Mouse (Mus musculus) liver, postnatal 0 days (tissue): ENCODE data around the gene Stat5b. TPM values are rescaled to one million over a fixed set of nuclear protein-coding genes. Genes with fewer than 3 reads are reported as not detected.

ENCODE experiments used
- ATAC-seq: fragments of 200-750 bp; cut with Nextera tagmentation; 2 replicates; pipeline ENCODE4 v1.8.0; 2017; ENCODE audit warnings: mild to moderate bottlenecking, moderate library complexity
- DNase-seq: peaks from one replicate; pipeline ENCODE4 v3.0.0-alpha.2; 2016
- H3K27ac ChIP-seq: fragments of 300-500 bp; sonication (generic); 2 replicates; pipeline ENCODE4 v1.5.1; 2014; ENCODE audit warnings: antibody characterized with exemption, moderate library complexity, mild to moderate bottlenecking, low read depth
- H3K27me3 ChIP-seq: fragments of 300-500 bp; sonication (generic); 2 replicates; pipeline ENCODE4 v1.6.1; 2014; ENCODE audit warnings: low read length, control low read depth, mixed read lengths; ENCODE audit not compliant: insufficient read depth
- H3K36me3 ChIP-seq: fragments of 300-500 bp; sonication (generic); replicated peaks from 2 replicates; pipeline ENCODE4 v1.6.1; 2014; ENCODE audit warnings: mild to moderate bottlenecking, control low read depth, low read length, moderate library complexity, mixed read lengths; ENCODE audit not compliant: insufficient read depth
- H3K4me1 ChIP-seq: fragments of 300-500 bp; sonication (generic); 2 replicates; pipeline ENCODE4 v1.6.1; 2014; ENCODE audit warnings: antibody characterized with exemption, mild to moderate bottlenecking, control low read depth; ENCODE audit not compliant: insufficient read depth
- H3K4me2 ChIP-seq: fragments of 300-500 bp; sonication (generic); 2 replicates; pipeline ENCODE4 v1.6.1; 2014; ENCODE audit warnings: low read depth, mild to moderate bottlenecking, low read length, moderate library complexity, mixed read lengths
- H3K4me3 ChIP-seq: fragments of 300-500 bp; sonication (generic); 2 replicates; pipeline ENCODE4 v1.5.1; 2014; ENCODE audit warnings: low read depth, low read length
- H3K9ac ChIP-seq: fragments of 300-500 bp; sonication (generic); replicated peaks from 2 replicates; pipeline ENCODE4 v1.6.1; 2014; ENCODE audit warnings: mild to moderate bottlenecking, moderate library complexity
- H3K9me3 ChIP-seq: fragments of 300-500 bp; sonication (generic); 2 replicates; pipeline ENCODE4 v1.6.1; 2016; ENCODE audit warnings: mild to moderate bottlenecking, control low read depth, low read length, mixed read lengths
- CTCF ChIP-seq: sonication (generic); IDR thresholded peaks from 2 replicates; pipeline ENCODE4 v1.5.1; 2016; ENCODE audit warnings: antibody characterized with exemption, low read depth
- EP300 ChIP-seq: IDR thresholded peaks from 2 replicates; pipeline ENCODE4 v1.6.1; 2016; ENCODE audit warnings: antibody characterized with exemption, low read depth, mild to moderate bottlenecking
- WGBS: fragments of 180-500 bp; shearing (Covaris S2); extraction: QIAGEN DNeasy Blood & Tissue Kit; methylation state at CpG from one replicate; pipeline ENCODE4 v1.1.7; 2014; ENCODE audit not compliant: insufficient replicate concordance; 5-methylcytosine and 5-hydroxymethylcytosine counted together
- polyA plus RNA-seq: library from polyadenylated mRNA; unstranded; fragments of >200 nt; fragmentation: Nextera tagmentation; extraction: Ambion mirVana; gene quantifications from 2 replicates; pipeline ENCODE4 v1.2.1, GENCODE M21; 2015

Stat5b gene
- polyA plus RNA-seq, 1 experiment from 2014 or later = 15.4 TPM

- peak overlapping the region; percentile 45; the same call in 1 of the 2 replicates for H3K4me2 ChIP-seq
- H3K9ac ChIP-seq = no peak overlapping the region
- 17% methylated on average over 9 of the region's 9 CpGs for WGBS
Observed at GRCm38 (mm10) chr11:100893482-100893881, 43.0 kb upstream of the Stat5b start.

GRCm38 (mm10) chr11:100892435-100892834 lies 41.9 kb upstream of the Stat5b start:
- Histone ChIP-seq H3K27me3 (no peaks in the 10 kb centered on the region), H3K9me3 (no peaks in the 10 kb centered on the region), H3K4me1 (peaks cover 14% of the 10 kb centered on the region), H3K4me3 (no peak overlapping the region), H3K27ac (peak overlapping the region; percentile 29; the same call in 1 of the 2 replicates), H3K9ac (no peak overlapping the region), H3K4me2 (no peak overlapping the region), H3K36me3 (peaks cover 66% of the 10 kb centered on the region)
- ATAC-seq (no peak), DNase-seq (no peak)
- WGBS = 69% methylated on average over 5 of the region's 5 CpGs
- TF ChIP-seq EP300 (no peak), CTCF (no peak)

More at GRCm38 (mm10) chr11:100893482-100893881, 43.0 kb upstream of the Stat5b start:
- Histone ChIP-seq H3K27me3 (no peaks in the 10 kb centered on the region), H3K4me1 (peaks cover 9% of the 10 kb centered on the region), H3K4me3 (no peak overlapping the region), H3K36me3 (peaks cover 66% of the 10 kb centered on the region), H3K27ac (no peak overlapping the region), H3K9me3 (no peaks in the 10 kb centered on the region)
- DNase-seq = peak; percentile 92
- TF ChIP-seq EP300 (no peak), CTCF (peak; percentile 100)
- ATAC-seq = peak; percentile 78

GRCm38 (mm10) chr11:100891256-100892123 lies 41.0 kb upstream of the Stat5b start:
- Histone ChIP-seq H3K4me2 (peak overlapping the region; percentile 56), H3K4me3 (no peak overlapping the region), H3K27me3 (no peaks in the 10 kb centered on the region), H3K27ac (peak overlapping the region; percentile 62), H3K4me1 (peaks cover 21% of the 10 kb centered on the region), H3K9ac (peak overlapping the region; percentile 42), H3K36me3 (peaks cover 70% of the 10 kb centered on the region), H3K9me3 (no peaks in the 10 kb centered on the region)
- ATAC-seq (peak; percentile 75), DNase-seq (no peak)
- TF ChIP-seq CTCF (peak; percentile 20), EP300 (peak; percentile 98)
- WGBS = 28% methylated on average over 15 of the region's 15 CpGs

GRCm38 (mm10) chr11:100890481-100890880 lies 40.0 kb upstream of the Stat5b start:
- 92% methylated on average over 6 of the region's 6 CpGs for WGBS
- Histone ChIP-seq H3K9me3 (no peaks in the 10 kb centered on the region), H3K4me3 (no peak overlapping the region), H3K27ac (no peak overlapping the region), H3K4me2 (no peak overlapping the region), H3K27me3 (no peaks in the 10 kb centered on the region), H3K4me1 (peaks cover 31% of the 10 kb centered on the region), H3K36me3 (peaks cover 65% of the 10 kb centered on the region), H3K9ac (no peak overlapping the region)
- DNase-seq = no peak
- TF ChIP-seq EP300 (no peak), CTCF (no peak)
- ATAC-seq = no peak

- no peaks in the 10 kb centered on the region for H3K27me3 ChIP-seq
- H3K4me1 ChIP-seq = peaks cover 29% of the 10 kb centered on the region
- no peak overlapping the region for H3K4me3 ChIP-seq
- no peak overlapping the region for H3K27ac ChIP-seq
- no peak overlapping the region for H3K9ac ChIP-seq
- H3K4me2 ChIP-seq = no peak overlapping the region
- H3K36me3 ChIP-seq = peaks cover 60% of the 10 kb centered on the region
- DNase-seq (no peak), ATAC-seq (no peak)
- TF ChIP-seq EP300 (no peak), CTCF (no peak)
- no peaks in the 10 kb centered on the region for H3K9me3 ChIP-seq
- WGBS = 32% methylated on average over 10 of the region's 10 CpGs
Observed at GRCm38 (mm10) chr11:100888348-100888820, 37.9 kb upstream of the Stat5b start.

- no peaks in the 10 kb centered on the region for H3K9me3 ChIP-seq
- DNase-seq (no peak), ATAC-seq (no peak)
- no peak overlapping the region for H3K4me3 ChIP-seq
- no peak overlapping the region for H3K4me2 ChIP-seq
- H3K9ac ChIP-seq = no peak overlapping the region
- peak overlapping the region; percentile 72 for H3K27ac ChIP-seq
- peaks cover 59% of the 10 kb centered on the region for H3K36me3 ChIP-seq
- TF ChIP-seq CTCF = no peak
- TF ChIP-seq EP300 = no peak
- WGBS = 56% methylated on average over 3 of the region's 3 CpGs
- peaks cover 29% of the 10 kb centered on the region for H3K4me1 ChIP-seq
- no peaks in the 10 kb centered on the region for H3K27me3 ChIP-seq
Observed at GRCm38 (mm10) chr11:100887764-100888163, 37.2 kb upstream of the Stat5b start.
